Mouse (Mus musculus): ENCODE results near the gene Rbms1.

The Rbms1 gene

GRCm38 (mm10) chr2:60809441-60809921, 153.5 kb downstream of the Rbms1 start:
- no peak for DNase-seq (ENCODE audit: low read depth, low spot score)

GRCm38 (mm10) chr2:60808822-60809221, 154.2 kb downstream of the Rbms1 start:
- no peak for DNase-seq (ENCODE audit: low read depth, low spot score)

- no peak for DNase-seq (ENCODE audit: low read depth, low spot score)
Observed at GRCm38 (mm10) chr2:60807341-60808195, 155.4 kb downstream of the Rbms1 start.

GRCm38 (mm10) chr2:60804763-60805162, 158.2 kb downstream of the Rbms1 start:
- no peak for DNase-seq (ENCODE audit: low read depth, low spot score)

- DNase-seq (ENCODE audit: low read depth, low spot score), result no peak
Observed at GRCm38 (mm10) chr2:60803377-60803776, 159.6 kb downstream of the Rbms1 start.

- no peak for DNase-seq (ENCODE audit: low read depth, low spot score)
Observed at GRCm38 (mm10) chr2:60802828-60803227, 160.2 kb downstream of the Rbms1 start.

GRCm38 (mm10) chr2:60802191-60802590, 160.8 kb downstream of the Rbms1 start:
- DNase-seq (ENCODE audit: low read depth, low spot score), result no peak

GRCm38 (mm10) chr2:60801571-60802155, 161.3 kb downstream of the Rbms1 start:
- DNase-seq (ENCODE audit: low read depth, low spot score), result no peak

- DNase-seq (ENCODE audit: low read depth, low spot score), result no peak
Observed at GRCm38 (mm10) chr2:60800921-60801558, 162.0 kb downstream of the Rbms1 start.

- DNase-seq (ENCODE audit: low read depth, low spot score), result no peak
Observed at GRCm38 (mm10) chr2:60799816-60800215, 163.2 kb downstream of the Rbms1 start.

- no peak for DNase-seq (ENCODE audit: low read depth, low spot score)
Observed at GRCm38 (mm10) chr2:60798767-60799529, 164.0 kb downstream of the Rbms1 start.

GRCm38 (mm10) chr2:60796969-60797669, 165.9 kb downstream of the Rbms1 start:
- no peak for DNase-seq (ENCODE audit: low read depth, low spot score)

GRCm38 (mm10) chr2:60796616-60796968, 166.4 kb downstream of the Rbms1 start:
- no peak for DNase-seq (ENCODE audit: low read depth, low spot score)

- DNase-seq (ENCODE audit: low read depth, low spot score), result no peak
Observed at GRCm38 (mm10) chr2:60795861-60796260, 167.1 kb downstream of the Rbms1 start.

GRCm38 (mm10) chr2:60792506-60792905, 170.5 kb downstream of the Rbms1 start:
- no peak for DNase-seq (ENCODE audit: low read depth, low spot score)

- DNase-seq (ENCODE audit: low read depth, low spot score), result no peak
Observed at GRCm38 (mm10) chr2:60789126-60789525, 173.9 kb downstream of the Rbms1 start.

GRCm38 (mm10) chr2:60788173-60788908, 174.7 kb downstream of the Rbms1 start:
- no peak for DNase-seq (ENCODE audit: low read depth, low spot score)

GRCm38 (mm10) chr2:60787088-60787487, 175.9 kb downstream of the Rbms1 start:
- no peak for DNase-seq (ENCODE audit: low read depth, low spot score)

GRCm38 (mm10) chr2:60786289-60786688, 176.7 kb downstream of the Rbms1 start:
- no peak for DNase-seq (ENCODE audit: low read depth, low spot score)

- DNase-seq (ENCODE audit: low read depth, low spot score), result no peak
Observed at GRCm38 (mm10) chr2:60774501-60774900, 188.5 kb downstream of the Rbms1 start.
